8 mouse cellular contexts compared by ENCODE assay signal in the genomic region with DNA sequence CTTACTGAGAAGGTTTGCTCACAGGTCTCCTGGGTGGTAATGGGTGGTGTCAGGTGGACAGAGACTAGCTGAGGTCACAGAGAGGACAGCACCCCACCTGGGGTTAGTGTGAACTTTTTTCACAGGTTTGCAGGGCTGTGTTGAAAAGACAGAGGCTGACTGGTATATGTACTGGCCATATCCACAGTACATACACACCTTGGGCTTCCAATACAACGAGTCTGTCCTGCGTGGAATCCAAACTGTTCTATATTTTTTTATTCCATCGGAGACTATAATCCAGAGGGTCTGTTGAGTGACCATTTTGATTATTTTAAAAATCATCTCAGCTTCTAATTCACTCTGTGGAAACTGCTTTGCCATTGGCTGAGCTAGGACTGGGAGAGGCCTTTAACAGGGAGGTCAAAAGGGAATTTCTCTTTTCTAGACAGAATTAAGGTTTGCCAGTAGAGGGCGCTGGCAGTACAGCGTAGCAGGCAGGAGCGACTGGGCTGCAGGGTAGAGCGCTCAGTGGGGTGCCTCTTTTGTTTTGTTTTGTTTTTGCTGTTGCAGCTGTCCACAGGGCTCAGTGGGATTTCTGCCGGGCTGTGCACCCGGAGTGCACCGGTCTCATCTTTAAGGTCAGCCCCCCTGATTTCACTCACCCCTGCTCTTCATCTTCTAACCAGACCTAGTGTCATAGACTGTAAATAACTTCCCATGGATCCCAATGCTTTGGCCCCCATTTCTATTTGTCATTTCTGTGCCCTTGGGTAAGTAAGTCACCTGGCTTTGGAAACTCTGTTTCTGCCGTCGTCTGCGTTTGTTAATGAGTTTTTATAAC. TPM values are rescaled to one million over a fixed set of nuclear protein-coding genes. Genes with fewer than 3 reads are reported as not detected.
DNase-seq lines count a peak whose midpoint lies in the region; ATAC-seq and TF ChIP-seq lines count a peak whose summit lies in the region.

No protein-coding gene starts in this region.

- TF ChIP-seq CTCF in E14TG2a.4 (conservative IDR thresholded peaks at IDR 0.05; ENCODE audit: low read length) = peak; percentile 70
- peak; percentile 90 for TF ChIP-seq CTCF in layer of hippocampus, adult 2 months (conservative IDR thresholded peaks at IDR 0.05)

- H3K4me1 ChIP-seq in E14TG2a.4 (replicated peaks; ENCODE audit: low read depth, low read length) = peaks cover 19% of the 10 kb centered on the region
- H3K4me1 ChIP-seq in forebrain, embryonic 10.5 days = peaks cover 11% of the 10 kb centered on the region
- H3K4me1 ChIP-seq in lung, embryonic 15.5 days = 0 out of 2 replicates have a peak, but pooled peaks cover 7% of the 10 kb centered on the region

- H3K4me2 ChIP-seq in lung, embryonic 15.5 days = peak overlapping the region; percentile 43

- H3K27ac ChIP-seq in forebrain, embryonic 10.5 days = peak overlapping the region; percentile 35; the same call in 1 of the 2 replicates
- peak overlapping the region; percentile 73 for H3K27ac ChIP-seq in layer of hippocampus, adult 2 months
- H3K27ac ChIP-seq in lung, embryonic 15.5 days = no peak overlapping the region

- no peak overlapping the region; the same call in 1 of the 2 replicates for H3K4me3 ChIP-seq in E14TG2a.4 (replicated peaks; ENCODE audit: low read length)
- peak overlapping the region; percentile 33 for H3K4me3 ChIP-seq in forebrain, embryonic 10.5 days
- H3K4me3 ChIP-seq in layer of hippocampus, adult 2 months = peak overlapping the region; percentile 36; the same call in 1 of the 2 replicates
- no peak overlapping the region for H3K4me3 ChIP-seq in lung, embryonic 15.5 days

- peak; percentile 24 for DNase-seq in brain, embryonic 18.5 days (ENCODE audit: low read depth, low spot score)
- peak; percentile 70 for DNase-seq in forebrain, embryonic 10.5 days (ENCODE audit: extremely low spot score, low spot score)
- peak; percentile 75 for DNase-seq in heart, postnatal 4 days
- DNase-seq in layer of hippocampus, adult 2 months (ENCODE audit: low spot score in 2 of 2) = peak; percentile 54 to 85
- peak; percentile 10 for DNase-seq in ovary, postnatal 10 days (ENCODE audit: low spot score)
- DNase-seq in thymus, postnatal 4 days = peak; percentile 67

- no peaks in the 10 kb centered on the region for H3K36me3 ChIP-seq in E14TG2a.4 (ENCODE audit: insufficient read depth, low read length)
- no peaks in the 10 kb centered on the region for H3K36me3 ChIP-seq in forebrain, embryonic 10.5 days (replicated peaks)
- no peaks in the 10 kb centered on the region for H3K36me3 ChIP-seq in lung, embryonic 15.5 days

- WGBS in forebrain, embryonic 10.5 days = 23% methylated on average over 13 of the region's 13 CpGs
- WGBS in lung, embryonic 15.5 days = 21% methylated on average over 13 of the region's 13 CpGs

- H3K9ac ChIP-seq in lung, embryonic 15.5 days = no peak overlapping the region

- ATAC-seq in lung, embryonic 15.5 days (ENCODE audit: borderline replicate concordance, extremely low read depth, low FRiP score, low TSS enrichment) = no peak

- peaks cover 18% of the 10 kb centered on the region for H3K27me3 ChIP-seq in E14TG2a.4 (ENCODE audit: insufficient read depth, low read length)
- H3K27me3 ChIP-seq in forebrain, embryonic 10.5 days (ENCODE audit: poor library complexity, severe bottlenecking) = peaks cover 7% of the 10 kb centered on the region
- no peaks in the 10 kb centered on the region for H3K27me3 ChIP-seq in lung, embryonic 15.5 days

- no peaks in the 10 kb centered on the region for H3K9me3 ChIP-seq in E14TG2a.4 (ENCODE audit: low read length)
- H3K9me3 ChIP-seq in forebrain, embryonic 10.5 days = no peaks in the 10 kb centered on the region
- H3K9me3 ChIP-seq in lung, embryonic 15.5 days = no peaks in the 10 kb centered on the region

RNA-seq across cellular contexts. Expression of a gene that starts 35.9 kb away (rescaled TPM):
- polyA plus RNA-seq in forebrain, embryonic 10.5 days (2016; fragmentation: Nextera tagmentation; extraction: Ambion mirVana) = 0.02 and 0.06 TPM in 2 replicates
- total RNA-seq in heart, postnatal 4 days (2021) = under 1 TPM; 0.12 to 0.25 TPM
- total RNA-seq in layer of hippocampus, adult 2 months (2021) = under 1 TPM; 0.54 to 0.61 TPM
- 5.0 and 6.2 TPM in 2 replicates for polyA plus RNA-seq in lung, embryonic 15.5 days (2015; fragmentation: Nextera tagmentation; extraction: Ambion mirVana)

Comparison
In these comparisons a context has a peak if more than half of its experiments do, and no peak if none do; other contexts are left out.
1. H3K4me3 ChIP-seq: peak in forebrain, embryonic 10.5 days (single experiment) and layer of hippocampus, adult 2 months (single experiment); none in E14TG2a.4 (single experiment) and lung, embryonic 15.5 days (single experiment).
2. DNase-seq: peak in every context shown above with its lines; median percentile 75 in heart, postnatal 4 days; 70 in forebrain, embryonic 10.5 days; 70 in layer of hippocampus, adult 2 months; 67 in thymus, postnatal 4 days; 24 in brain, embryonic 18.5 days; 10 in ovary, postnatal 10 days.